Mouse (Mus musculus) CH12.LX (cell line): ENCODE data around the gene Creb1. TPM values are rescaled to one million over a fixed set of nuclear protein-coding genes. Genes with fewer than 3 reads are reported as not detected.

Experiments used
- DNase-seq: peaks from one replicate; pipeline ENCODE4 v3.0.0-alpha.2; 2013; ENCODE audit errors: extremely low read depth
- H3K27ac ChIP-seq: 2 replicates; pipeline ENCODE4 v1.5.1; 2012; ENCODE audit warnings: low read depth, mild to moderate bottlenecking, control low read depth, moderate library complexity; ENCODE audit not compliant: insufficient read depth
- H3K27me3 ChIP-seq: replicated peaks from 2 replicates; pipeline ENCODE3; 2012; ENCODE audit warnings: inconsistent platforms
- H3K36me3 ChIP-seq, 2 experiments: replicated peaks in 1 of 2; 2 replicates each; pipeline versions ENCODE3 to v1.6.1; 2012; ENCODE audit warnings: inconsistent platforms in 1 of 2, low read length in 1 of 2, mild to moderate bottlenecking in 1 of 2, mixed read lengths in 1 of 2, moderate library complexity in 1 of 2; ENCODE audit not compliant: control insufficient read depth in 1 of 2, insufficient read depth in 1 of 2
- H3K4me1 ChIP-seq, 2 experiments: 2 replicates each; pipeline ENCODE4 v1.6.1; 2012; ENCODE audit warnings: inconsistent platforms in 1 of 2, moderate library complexity in 1 of 2; ENCODE audit not compliant: insufficient read depth in 2 of 2, control insufficient read depth in 1 of 2
- H3K4me2 ChIP-seq: 2 replicates; pipeline ENCODE4 v1.6.1; 2012; ENCODE audit warnings: low read depth, mild to moderate bottlenecking, control low read depth; ENCODE audit not compliant: poor library complexity, insufficient read depth, severe bottlenecking
- H3K4me3 ChIP-seq, 3 experiments: fragments of 150-350 bp in 1 of 3; sonication (generic) in 1 of 3; replicated peaks in 1 of 3; 2 replicates each; pipeline versions ENCODE3 to v1.5.1; 2011 to 2012; ENCODE audit warnings: low read depth in 2 of 3, low read length in 2 of 3, mild to moderate bottlenecking in 2 of 3, moderate library complexity in 2 of 3, control low read depth in 1 of 3, improper control_type of control experiment in 1 of 3, inconsistent platforms in 1 of 3, mixed read lengths in 1 of 3; ENCODE audit not compliant: poor library complexity in 1 of 3
- H3K79me2 ChIP-seq: replicated peaks from 2 replicates; pipeline ENCODE4 v1.6.1; 2012; ENCODE audit warnings: mild to moderate bottlenecking, moderate library complexity; ENCODE audit not compliant: control insufficient read depth, poor library complexity, insufficient read depth, severe bottlenecking; ENCODE audit errors: extremely low read depth
- H3K9ac ChIP-seq: 2 replicates; pipeline ENCODE4 v1.6.1; 2012; ENCODE audit warnings: low read depth, mild to moderate bottlenecking, control low read depth, moderate library complexity; ENCODE audit not compliant: insufficient read depth
- H3K9me3 ChIP-seq: replicated peaks from 2 replicates; pipeline ENCODE3; 2012; ENCODE audit warnings: low read length, inconsistent platforms, mixed read lengths
- BHLHE40 ChIP-seq: IDR thresholded peaks from 2 replicates; pipeline ENCODE4 v1.6.1; 2011; ENCODE audit warnings: mild to moderate bottlenecking, low read depth, low read length, improper control_type of control experiment
- CHD1 ChIP-seq: IDR thresholded peaks from 2 replicates; pipeline ENCODE4 v1.6.1; 2012; ENCODE audit warnings: low read depth, low read length, improper control_type of control experiment, inconsistent platforms
- CHD2 ChIP-seq: IDR thresholded peaks from 2 replicates; pipeline ENCODE4 v1.6.1; 2011; ENCODE audit warnings: low read length, improper control_type of control experiment
- CTCF ChIP-seq, 2 experiments: IDR thresholded peaks in 1 of 2; conservative IDR thresholded peaks in 1 of 2; 2 replicates each; pipeline ENCODE4 v1.5.1; 2011 to 2012; ENCODE audit warnings: low read depth in 2 of 2, low read length in 2 of 2, improper control_type of control experiment in 1 of 2, inconsistent platforms in 1 of 2, mild to moderate bottlenecking in 1 of 2, moderate library complexity in 1 of 2
- E2F4 ChIP-seq: IDR thresholded peaks from 2 replicates; pipeline ENCODE4 v1.6.1; 2011; ENCODE audit warnings: low read depth, low read length, improper control_type of control experiment; ENCODE audit not compliant: insufficient replicate concordance
- ETS1 ChIP-seq: conservative IDR thresholded peaks from 2 replicates; pipeline ENCODE4 v1.6.1; 2012; ENCODE audit warnings: low read depth, mild to moderate bottlenecking, inconsistent platforms, low read length, improper control_type of control experiment, moderate library complexity
- GABPA ChIP-seq: IDR thresholded peaks from 2 replicates; pipeline ENCODE4 v1.6.1; 2012; ENCODE audit warnings: low read depth, low read length, improper control_type of control experiment, inconsistent platforms; ENCODE audit not compliant: insufficient replicate concordance
- HCFC1 ChIP-seq: IDR thresholded peaks from 2 replicates; pipeline ENCODE4 v1.6.1; 2012; ENCODE audit warnings: low read depth, mild to moderate bottlenecking, inconsistent platforms, low read length, improper control_type of control experiment
- IRF4 ChIP-seq: IDR thresholded peaks from 2 replicates; pipeline ENCODE4 v1.6.1; 2014; ENCODE audit warnings: low read depth, mild to moderate bottlenecking, inconsistent platforms, low read length, improper control_type of control experiment
- KAT2A ChIP-seq: IDR thresholded peaks from 2 replicates; pipeline ENCODE4 v1.6.1; 2012; ENCODE audit warnings: low read length, improper control_type of control experiment, inconsistent platforms; ENCODE audit not compliant: insufficient replicate concordance
- MAFK ChIP-seq: IDR thresholded peaks from 2 replicates; pipeline ENCODE4 v1.6.1; 2011; ENCODE audit warnings: low read length, improper control_type of control experiment; ENCODE audit not compliant: insufficient replicate concordance
- MAX ChIP-seq: IDR thresholded peaks from 2 replicates; pipeline ENCODE4 v1.6.1; 2011; ENCODE audit warnings: low read length, improper control_type of control experiment
- MEF2A ChIP-seq: IDR thresholded peaks from 2 replicates; pipeline ENCODE4 v1.6.1; 2014; ENCODE audit warnings: low read depth, mild to moderate bottlenecking, inconsistent platforms, low read length, improper control_type of control experiment, borderline replicate concordance
- MYC ChIP-seq: IDR thresholded peaks from 2 replicates; pipeline ENCODE4 v1.6.1; 2011; ENCODE audit warnings: low read depth, mild to moderate bottlenecking, improper control_type of control experiment, low read length
- POLR2AphosphoS2 ChIP-seq: IDR thresholded peaks from 2 replicates; pipeline ENCODE4 v1.6.1; 2011; ENCODE audit warnings: low read depth, low read length, improper control_type of control experiment
- RAD21 ChIP-seq: IDR thresholded peaks from 2 replicates; pipeline ENCODE4 v1.6.1; 2011; ENCODE audit warnings: low read depth, mild to moderate bottlenecking, low read length, improper control_type of control experiment, moderate library complexity
- RCOR1 ChIP-seq: conservative IDR thresholded peaks from 2 replicates; pipeline ENCODE4 v1.6.1; 2012; ENCODE audit warnings: low read depth, mild to moderate bottlenecking, inconsistent platforms, low read length, improper control_type of control experiment
- SIN3A ChIP-seq: IDR thresholded peaks from 2 replicates; pipeline ENCODE4 v1.6.1; 2012; ENCODE audit warnings: low read length, improper control_type of control experiment, inconsistent platforms
- SMC3 ChIP-seq: IDR thresholded peaks from 2 replicates; pipeline ENCODE4 v1.6.1; 2011; ENCODE audit warnings: low read depth, low read length, improper control_type of control experiment
- TBP ChIP-seq: conservative IDR thresholded peaks from 2 replicates; pipeline ENCODE4 v1.6.1; 2011; ENCODE audit warnings: low read depth, low read length, improper control_type of control experiment
- TCF12 ChIP-seq: IDR thresholded peaks from 2 replicates; pipeline ENCODE4 v1.6.1; 2014; ENCODE audit warnings: low read depth, mild to moderate bottlenecking, inconsistent platforms, low read length, improper control_type of control experiment
- UBTF ChIP-seq: IDR thresholded peaks from 2 replicates; pipeline ENCODE4 v1.6.1; 2012; ENCODE audit warnings: low read depth, mild to moderate bottlenecking, inconsistent platforms, low read length, improper control_type of control experiment, moderate library complexity
- ZMIZ1 ChIP-seq: IDR thresholded peaks from 2 replicates; pipeline ENCODE4 v1.6.1; 2012; ENCODE audit warnings: low read depth, mild to moderate bottlenecking, inconsistent platforms, low read length, improper control_type of control experiment
- dilution Hi-C: fragments of 300-500 bp; cut with MboI; formaldehyde crosslinking; loops from 2 replicates; pipeline ENCODE4 v1.14.3; 2020; ENCODE audit warnings: low sequenced_read_pairs; ENCODE audit not compliant: extremely low pct_unique_long_range_greater_than_20kb, extremely low pct_ligation_motif_present
- in situ Hi-C: fragments of 300-500 bp; cut with MboI; formaldehyde crosslinking; loops from 3 replicates; pipeline ENCODE4 v1.14.3; 2019; ENCODE audit warnings: low sequenced_read_pairs, low pct_ligation_motif_present, low pct_unique_long_range_greater_than_20kb, mixed read lengths
- polyA plus RNA-seq: library from polyadenylated mRNA; unstranded; fragments of >175 nt; gene quantifications from 2 replicates; pipeline ENCODE4 v1.2.1, GENCODE M21; 2012; ENCODE audit warnings: low read depth; ENCODE audit not compliant: insufficient read length
- total RNA-seq, 2 experiments: library from RNA; depleted of rRNA; stranded (reverse); fragments of 300-350 nt in 1 of 2; fragments of >200 nt in 1 of 2; gene quantifications; 2 replicates each; pipeline ENCODE4 v1.2.3; 2012 to 2014

Creb1 gene
- total and polyA plus RNA-seq, 3 experiments: 21.0 to 42.8 (median 24.2) TPM

GRCm38 (mm10) chr1:64521734-64522133 lies 10.7 kb upstream of the Creb1 start:
- H3K36me3 ChIP-seq: no peaks in the 10 kb centered on the region
- TF ChIP-seq TCF12: no peak
- no peak for TF ChIP-seq SIN3A
- no peak for TF ChIP-seq CHD1
- no peak for TF ChIP-seq CHD2
- TF ChIP-seq E2F4: no peak
- no peak for TF ChIP-seq RAD21
- TF ChIP-seq TBP: no peak
- no peak for TF ChIP-seq ZMIZ1
- TF ChIP-seq MAX: no peak
- TF ChIP-seq KAT2A: no peak
- no peak for TF ChIP-seq MYC
- no peak for TF ChIP-seq MEF2A
- no peak for TF ChIP-seq SMC3
- no peak for TF ChIP-seq POLR2AphosphoS2
- no peak for TF ChIP-seq IRF4
- TF ChIP-seq HCFC1: no peak
- no peak for TF ChIP-seq BHLHE40
- DNase-seq: no peak
- no peak overlapping the region for H3K27ac ChIP-seq
- in situ Hi-C loops: no loop called here
- H3K4me3 ChIP-seq: no peak overlapping the region
- peaks cover 6% of the 10 kb centered on the region for H3K9me3 ChIP-seq
- dilution Hi-C loops: no loop called here
- H3K4me2 ChIP-seq: no peak overlapping the region
- H3K4me1 ChIP-seq: peaks cover 2 to 11% of the 10 kb centered on the region in 2 experiments; a peak in 2 of 4 replicates
- H3K79me2 ChIP-seq: no peaks in the 10 kb centered on the region
- H3K9ac ChIP-seq: no peak overlapping the region
- no peaks in the 10 kb centered on the region for H3K27me3 ChIP-seq

DNA sequence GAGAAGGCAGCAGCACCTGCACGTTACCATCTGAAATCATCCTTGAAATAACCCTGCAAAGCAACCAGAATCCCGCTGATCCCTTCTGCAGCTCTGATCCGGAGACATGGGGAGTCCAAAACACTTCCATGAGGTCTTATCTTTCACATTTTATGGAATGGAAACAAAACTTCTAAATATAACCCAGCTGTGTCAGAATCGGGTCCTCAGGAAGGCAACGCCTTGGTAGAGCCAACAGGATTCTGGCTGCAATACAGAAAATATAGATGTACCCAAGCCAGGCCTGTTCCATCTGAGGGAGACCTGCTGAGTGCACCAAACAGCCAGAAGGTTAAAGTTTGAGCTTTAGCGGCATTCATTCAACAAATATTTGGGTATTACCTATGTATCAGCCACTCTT lies 9.8 kb upstream of the Creb1 start:
- H3K9me3 ChIP-seq: peaks cover 6% of the 10 kb centered on the region
- dilution Hi-C loops: no loop called here
- H3K4me2 ChIP-seq: no peak overlapping the region
- H3K9ac ChIP-seq: no peak overlapping the region
- no peak overlapping the region for H3K4me3 ChIP-seq
- no peaks in the 10 kb centered on the region for H3K27me3 ChIP-seq
- no peak overlapping the region for H3K27ac ChIP-seq
- peaks cover 0 to 2% of the 10 kb centered on the region in 2 experiments for H3K36me3 ChIP-seq
- peaks cover 2 to 20% of the 10 kb centered on the region in 2 experiments; a peak in 2 of 4 replicates for H3K4me1 ChIP-seq
- in situ Hi-C loops: no loop called here
- no peak for TF ChIP-seq GABPA
- no peak for TF ChIP-seq CHD2
- no peak for TF ChIP-seq ETS1
- TF ChIP-seq IRF4: no peak
- no peak for TF ChIP-seq ZMIZ1
- no peak for TF ChIP-seq MAFK
- no peak for TF ChIP-seq RCOR1
- no peak for TF ChIP-seq CTCF (conservative IDR thresholded peaks at IDR 0.05 in 1 of 2, IDR thresholded peaks at IDR 0.05 in 1 of 2; ENCODE audit: low read depth in 2 of 2, low read length in 2 of 2)
- no peak for TF ChIP-seq MAX
- no peak for TF ChIP-seq UBTF
- TF ChIP-seq, all 38 proteins: peak for 0
- DNase-seq: no peak
- H3K79me2 ChIP-seq: no peaks in the 10 kb centered on the region
